Mouse (Mus musculus) embryonic facial prominence, embryonic 12.5 days (tissue): ENCODE measurements around the gene Olfr372. TPM values are rescaled to one million over a fixed set of nuclear protein-coding genes. Genes with fewer than 3 reads are reported as not detected.
"Not testable (repeated sequence)": the region's sequence is repeated elsewhere in the genome, so short reads cannot be mapped to it uniquely, and the experiment has no call there.

Source experiments
- ATAC-seq: fragments of 200-750 bp; cut with Nextera tagmentation; 2 replicates; pipeline ENCODE4 v1.8.0; 2017; ENCODE audit not compliant: insufficient number of reproducible peaks, insufficient read depth, low FRiP score, low TSS enrichment
- H3K27ac ChIP-seq: fragments of 300-500 bp; sonication (generic); 2 replicates; pipeline ENCODE4 v1.5.1; 2016; ENCODE audit warnings: mild to moderate bottlenecking
- H3K27me3 ChIP-seq: fragments of 300-500 bp; sonication (generic); 2 replicates; pipeline ENCODE4 v1.6.1; 2016; ENCODE audit warnings: mild to moderate bottlenecking, moderate library complexity
- H3K36me3 ChIP-seq: fragments of 300-500 bp; sonication (generic); 2 replicates; pipeline ENCODE4 v1.6.1; 2016; ENCODE audit warnings: mild to moderate bottlenecking
- H3K4me1 ChIP-seq: fragments of 300-500 bp; sonication (generic); 2 replicates; pipeline ENCODE4 v1.6.1; 2016
- H3K4me2 ChIP-seq: fragments of 300-500 bp; sonication (generic); replicated peaks from 2 replicates; pipeline ENCODE4 v1.6.1; 2016; ENCODE audit warnings: mild to moderate bottlenecking, moderate library complexity
- H3K4me3 ChIP-seq: fragments of 300-500 bp; sonication (generic); 2 replicates; pipeline ENCODE4 v1.5.1; 2016; ENCODE audit warnings: mild to moderate bottlenecking
- H3K9ac ChIP-seq: fragments of 300-500 bp; sonication (generic); 2 replicates; pipeline ENCODE4 v1.6.1; 2016; ENCODE audit warnings: mild to moderate bottlenecking, moderate library complexity
- H3K9me3 ChIP-seq: fragments of 300-500 bp; sonication (generic); 2 replicates; pipeline ENCODE4 v1.6.1; 2016; ENCODE audit warnings: mild to moderate bottlenecking, moderate library complexity
- WGBS: fragments of 180-500 bp; shearing (Covaris S2); methylation state at CpG from one replicate; pipeline ENCODE4 v1.1.7; 2016; 5-methylcytosine and 5-hydroxymethylcytosine counted together
- polyA plus RNA-seq: library from polyadenylated mRNA; unstranded; fragments of >200 nt; fragmentation: Nextera tagmentation; extraction: Ambion mirVana; gene quantifications from 2 replicates; pipeline ENCODE4 v1.2.1, GENCODE M21; 2016

Gene Olfr372
- polyA plus RNA-seq, result not detected in 2 replicates

- not testable (repeated sequence) for H3K4me3 ChIP-seq, H3K9ac ChIP-seq, H3K36me3 ChIP-seq, H3K9me3 ChIP-seq, ATAC-seq, H3K27me3 ChIP-seq, H3K27ac ChIP-seq, H3K4me2 ChIP-seq, H3K4me1 ChIP-seq
- WGBS, result 83% methylated on average over 4 of the region's 4 CpGs
Observed at GRCm38 (mm10) chr8:72040918-72041317, at the start of gene Olfr372. TSS of gene Olfr372 (plus strand) at chr8:72041218.

GRCm38 (mm10) chr8:71999434-71999833, 41.6 kb upstream of the Olfr372 start:
- Histone ChIP-seq H3K4me3 (no peak overlapping the region), H3K4me1 (no peaks in the 10 kb centered on the region), H3K4me2 (no peak overlapping the region), H3K36me3 (no peaks in the 10 kb centered on the region), H3K9ac (no peak overlapping the region), H3K27ac (no peak overlapping the region), H3K27me3 (no peaks in the 10 kb centered on the region), H3K9me3 (no peaks in the 10 kb centered on the region)
- no peak for ATAC-seq
- WGBS, result 91% methylated on average over 1 of the region's 1 CpGs

GRCm38 (mm10) chr8:72000223-72000622, 40.8 kb upstream of the Olfr372 start:
- H3K4me3 ChIP-seq, result no peak overlapping the region
- no peaks in the 10 kb centered on the region for H3K27me3 ChIP-seq
- no peaks in the 10 kb centered on the region for H3K9me3 ChIP-seq
- no peak overlapping the region for H3K9ac ChIP-seq
- ATAC-seq, result no peak
- no peaks in the 10 kb centered on the region for H3K36me3 ChIP-seq
- H3K4me2 ChIP-seq, result no peak overlapping the region
- 56% methylated on average over 3 of the region's 3 CpGs for WGBS
- no peaks in the 10 kb centered on the region for H3K4me1 ChIP-seq
- no peak overlapping the region for H3K27ac ChIP-seq

- H3K4me2 ChIP-seq, result no peak overlapping the region
- no peak overlapping the region for H3K4me3 ChIP-seq
- H3K9ac ChIP-seq, result no peak overlapping the region
- no peaks in the 10 kb centered on the region for H3K4me1 ChIP-seq
- H3K36me3 ChIP-seq, result no peaks in the 10 kb centered on the region
- no peak for ATAC-seq
- H3K27ac ChIP-seq, result no peak overlapping the region
- H3K9me3 ChIP-seq, result no peaks in the 10 kb centered on the region
- H3K27me3 ChIP-seq, result no peaks in the 10 kb centered on the region
Observed at GRCm38 (mm10) chr8:72002942-72003341, 38.1 kb upstream of the Olfr372 start.

GRCm38 (mm10) chr8:72005912-72006311, 35.1 kb upstream of the Olfr372 start:
- ATAC-seq, result no peak
- no peak overlapping the region for H3K9ac ChIP-seq
- no peak overlapping the region for H3K4me2 ChIP-seq
- H3K9me3 ChIP-seq, result no peaks in the 10 kb centered on the region
- H3K27ac ChIP-seq, result no peak overlapping the region
- no peaks in the 10 kb centered on the region for H3K27me3 ChIP-seq
- 77% methylated on average over 3 of the region's 3 CpGs for WGBS
- no peaks in the 10 kb centered on the region for H3K36me3 ChIP-seq
- H3K4me1 ChIP-seq, result no peaks in the 10 kb centered on the region
- H3K4me3 ChIP-seq, result no peak overlapping the region

- Histone ChIP-seq H3K27ac (no peak overlapping the region), H3K9ac (no peak overlapping the region), H3K36me3 (no peaks in the 10 kb centered on the region), H3K4me1 (no peaks in the 10 kb centered on the region), H3K9me3 (no peaks in the 10 kb centered on the region), H3K27me3 (no peaks in the 10 kb centered on the region), H3K4me3 (no peak overlapping the region), H3K4me2 (no peak overlapping the region)
- WGBS, result 75% methylated on average over 1 of the region's 1 CpGs
- ATAC-seq, result no peak
Observed at GRCm38 (mm10) chr8:72006763-72007162, 34.3 kb upstream of the Olfr372 start.

GRCm38 (mm10) chr8:72008134-72008641, 32.8 kb upstream of the Olfr372 start:
- no peaks in the 10 kb centered on the region for H3K27me3 ChIP-seq
- H3K36me3 ChIP-seq, result no peaks in the 10 kb centered on the region
- no peak overlapping the region for H3K4me2 ChIP-seq
- H3K9me3 ChIP-seq, result no peaks in the 10 kb centered on the region
- no peak for ATAC-seq
- no peak overlapping the region for H3K9ac ChIP-seq
- 76% methylated on average over 3 of the region's 3 CpGs for WGBS
- no peaks in the 10 kb centered on the region for H3K4me1 ChIP-seq
- H3K4me3 ChIP-seq, result no peak overlapping the region
- H3K27ac ChIP-seq, result no peak overlapping the region

GRCm38 (mm10) chr8:72009473-72009872, 31.5 kb upstream of the Olfr372 start, which contains the start of gene Cyp4f18:
TSS of gene Cyp4f18 (minus strand) at chr8:72009626.
- no peak within 1 kb of the TSS for H3K4me3 ChIP-seq
- no peak within 1 kb of the TSS for H3K4me2 ChIP-seq
- no peaks in the 10 kb centered on the region for H3K27me3 ChIP-seq
- H3K27ac ChIP-seq, result no peak within 1 kb of the TSS
- WGBS, result 72% methylated on average over 3 of the region's 3 CpGs
- no peaks in the 10 kb centered on the region for H3K4me1 ChIP-seq
- H3K36me3 ChIP-seq, result no peaks in the 10 kb centered on the region
- ATAC-seq, result no peak
- no peaks in the 10 kb centered on the region for H3K9me3 ChIP-seq
- no peak within 1 kb of the TSS for H3K9ac ChIP-seq

GRCm38 (mm10) chr8:72013506-72014228, 27.4 kb upstream of the Olfr372 start:
- H3K36me3 ChIP-seq, H3K4me2 ChIP-seq, H3K9ac ChIP-seq, H3K4me3 ChIP-seq, H3K9me3 ChIP-seq, H3K27ac ChIP-seq, ATAC-seq, H3K4me1 ChIP-seq, H3K27me3 ChIP-seq: not testable (repeated sequence)
- WGBS, result 75% methylated on average over 6 of the region's 6 CpGs

GRCm38 (mm10) chr8:72017339-72017738, 23.7 kb upstream of the Olfr372 start:
- not testable (repeated sequence) for ATAC-seq, H3K27ac ChIP-seq, H3K9ac ChIP-seq, H3K27me3 ChIP-seq, H3K4me1 ChIP-seq, H3K4me2 ChIP-seq, H3K36me3 ChIP-seq, H3K4me3 ChIP-seq, H3K9me3 ChIP-seq
- WGBS, result 81% methylated on average over 2 of the region's 2 CpGs

- Histone ChIP-seq H3K4me3 (no peak overlapping the region), H3K9ac (no peak overlapping the region), H3K4me2 (no peak overlapping the region), H3K4me1 (no peaks in the 10 kb centered on the region), H3K27me3 (no peaks in the 10 kb centered on the region), H3K27ac (no peak overlapping the region), H3K9me3 (no peaks in the 10 kb centered on the region), H3K36me3 (no peaks in the 10 kb centered on the region)
- WGBS, result 74% methylated on average over 2 of the region's 2 CpGs
- ATAC-seq, result no peak
Observed at GRCm38 (mm10) chr8:72018141-72018540, 22.9 kb upstream of the Olfr372 start.

GRCm38 (mm10) chr8:72019022-72019421, 22.0 kb upstream of the Olfr372 start:
- not testable (repeated sequence) for H3K4me2 ChIP-seq, H3K27me3 ChIP-seq, H3K36me3 ChIP-seq, ATAC-seq, H3K4me1 ChIP-seq, H3K9ac ChIP-seq, H3K9me3 ChIP-seq, H3K4me3 ChIP-seq, H3K27ac ChIP-seq
- 68% methylated on average over 1 of the region's 1 CpGs for WGBS
